Mouse (Mus musculus) liver, postnatal 0 days (tissue): ENCODE results near the gene Dlgap4.

Experiments used
- CTCF ChIP-seq: sonication (generic); IDR thresholded peaks from 2 replicates; pipeline ENCODE4 v1.5.1; 2016; ENCODE audit warnings: antibody characterized with exemption, low read depth
- EP300 ChIP-seq: IDR thresholded peaks from 2 replicates; pipeline ENCODE4 v1.6.1; 2016; ENCODE audit warnings: antibody characterized with exemption, low read depth, mild to moderate bottlenecking

DNA sequence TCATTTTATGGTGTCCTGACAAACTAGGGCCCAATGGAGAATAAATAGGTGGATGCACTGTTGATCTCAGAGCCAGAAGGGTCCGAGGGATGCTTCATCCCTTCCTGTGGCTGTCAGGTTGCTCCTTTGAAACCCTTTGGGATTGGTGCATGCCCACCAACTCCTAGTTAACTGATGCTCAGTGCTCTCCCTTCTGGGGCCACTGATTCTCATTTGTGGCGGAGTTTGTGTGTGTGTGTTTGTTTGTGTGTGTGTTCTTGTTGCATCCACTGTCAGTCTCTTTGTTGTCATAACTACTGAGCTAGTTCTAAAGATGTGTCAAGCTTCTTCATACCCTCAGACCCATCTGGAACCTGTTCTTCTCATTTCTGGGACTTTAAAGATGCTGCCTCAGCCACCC, 171.4 kb downstream of the Dlgap4 start:
- no peak for TF ChIP-seq CTCF
- no peak for TF ChIP-seq EP300
